ENCODE assay signal across 8 mouse cellular contexts in the genomic region with DNA sequence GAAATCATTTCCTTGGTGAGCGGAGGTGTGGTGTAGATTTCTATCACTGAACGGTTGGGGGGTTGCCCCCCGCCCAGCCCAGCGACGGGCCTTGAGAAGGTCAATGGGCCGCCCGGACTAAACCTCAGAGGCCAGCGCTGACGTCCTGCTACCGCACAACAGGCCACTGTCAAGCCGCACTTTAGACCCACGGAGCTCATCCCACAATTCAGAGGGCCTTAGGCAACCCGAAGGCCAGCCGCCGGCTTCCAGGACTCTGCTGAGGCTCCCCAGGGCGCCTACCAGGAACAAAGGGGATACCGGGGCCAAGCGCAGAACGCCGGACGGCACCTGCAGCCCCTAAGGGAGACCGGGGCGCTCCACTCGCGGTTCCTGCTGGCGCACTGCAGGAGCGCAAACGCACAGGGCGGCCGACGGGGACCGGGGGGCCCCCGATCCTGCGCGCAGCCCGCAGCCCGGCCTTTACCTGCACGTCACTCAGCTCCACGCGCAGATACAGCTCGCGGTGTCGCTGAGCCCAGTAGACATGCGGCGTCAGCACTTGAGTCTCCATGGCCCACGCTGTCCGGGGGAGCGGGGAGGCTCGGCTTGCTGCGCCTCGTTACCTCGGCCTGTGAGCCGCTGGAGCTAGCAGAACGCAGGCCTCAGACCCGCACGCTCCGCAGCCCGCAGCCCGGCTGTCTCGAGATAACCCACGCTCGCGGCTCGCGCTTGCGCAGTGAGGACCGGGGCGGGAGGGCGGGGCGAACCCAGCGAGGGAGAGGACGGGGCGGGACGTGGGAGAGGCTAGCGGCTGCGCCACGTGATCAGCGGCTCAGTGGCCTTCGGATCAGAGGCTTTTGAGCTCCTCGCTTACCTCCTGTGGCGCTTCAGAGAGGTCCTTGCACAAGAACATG. TPM values are rescaled to one million over a fixed set of nuclear protein-coding genes. Genes with fewer than 3 reads are reported as not detected.
A peak's percentile ranks its signal among the peaks of the same experiment; 100 is the strongest.
DNase-seq lines count a peak whose midpoint lies in the region; ATAC-seq lines count a peak whose summit lies in the region.

A gene (minus strand): TSS at position 703 of the 896 bp plus-strand sequence.

- no peaks in the 10 kb centered on the region for H3K9me3 ChIP-seq in hindbrain, embryonic 13.5 days

- peak within 1 kb of the TSS; percentile 96 for H3K27ac ChIP-seq in hindbrain, embryonic 13.5 days

- H3K27me3 ChIP-seq in hindbrain, embryonic 13.5 days, result no peaks in the 10 kb centered on the region

- WGBS in hindbrain, embryonic 13.5 days, result under 1% methylated on average over 81 of the region's 81 CpGs

- peak; percentile 85 for DNase-seq in T-cell, adult 2 months (ENCODE audit: low spot score)
- DNase-seq in cerebellum, postnatal 25 days, result peak; percentile 92 to 96
- peak; percentile 78 to 79 for DNase-seq in frontal cortex, postnatal 25 days (ENCODE audit: low spot score in 2 of 2)
- DNase-seq in layer of hippocampus, postnatal 14 days (ENCODE audit: low spot score in 2 of 2), result peak; percentile 87 to 91
- peak; percentile 91 for DNase-seq in lung, postnatal 10 days
- DNase-seq in ovary, postnatal 36 days (ENCODE audit: low spot score), result peak; percentile 88
- DNase-seq in thymus, postnatal 14 days, result peak; percentile 87

- H3K4me3 ChIP-seq in hindbrain, embryonic 13.5 days, result peak within 1 kb of the TSS; percentile 98

- peak within 1 kb of the TSS; percentile 70 for H3K4me2 ChIP-seq in hindbrain, embryonic 13.5 days

- peak; percentile 94 for ATAC-seq in hindbrain, embryonic 13.5 days (ENCODE audit: low FRiP score)

- no peaks in the 10 kb centered on the region for H3K36me3 ChIP-seq in hindbrain, embryonic 13.5 days

- H3K4me1 ChIP-seq in hindbrain, embryonic 13.5 days (replicated peaks), result peaks cover 57% of the 10 kb centered on the region

- H3K9ac ChIP-seq in hindbrain, embryonic 13.5 days, result peak within 1 kb of the TSS; percentile 99

RNA-seq across cellular contexts. Expression of the gene that starts here (rescaled TPM):
- 202 and 206 TPM in 2 replicates for polyA plus RNA-seq in hindbrain, embryonic 13.5 days (2015; fragmentation: Nextera tagmentation; extraction: Ambion mirVana)
- 100 to 1,000 TPM; 161 to 165 TPM for total RNA-seq in layer of hippocampus, postnatal 14 days (2021)

Comparison
In these comparisons a context has a peak if more than half of its experiments do, and no peak if none do; other contexts are left out.
1. Peak in every context shown above with its lines: DNase-seq, ATAC-seq, H3K4me3 ChIP-seq and H3K27ac ChIP-seq.